Mouse (Mus musculus) ovary, postnatal 14 days (tissue): Measurements from ENCODE around the gene Wdr24.

ENCODE experiments used
- DNase-seq: peaks from one replicate; pipeline ENCODE4 v3.0.0; 2022; ENCODE audit warnings: low spot score

Wdr24 gene

GRCm38 (mm10) chr17:25823452-25823851 is at the start of gene Wdr24:
Gene Wdr24, plus strand, starts transcription at chr17:25823627.
- no peak for DNase-seq

- no peak for DNase-seq
Observed at GRCm38 (mm10) chr17:25775318-25776062, 47.9 kb upstream of the Wdr24 start.

GRCm38 (mm10) chr17:25777948-25778347 is 45.5 kb upstream of the Wdr24 start:
- DNase-seq: no peak

GRCm38 (mm10) chr17:25781339-25781738 is 42.1 kb upstream of the Wdr24 start:
- DNase-seq: no peak

- no peak for DNase-seq
Observed at GRCm38 (mm10) chr17:25783086-25783485, 40.3 kb upstream of the Wdr24 start.

- no peak for DNase-seq
Observed at GRCm38 (mm10) chr17:25783861-25784574, 39.4 kb upstream of the Wdr24 start.

- peak; percentile 94 for DNase-seq
Observed at GRCm38 (mm10) chr17:25785281-25785745, 38.1 kb upstream of the Wdr24 start, which contains the start of gene Haghl. Gene Haghl, minus strand, starts transcription at chr17:25785673.

GRCm38 (mm10) chr17:25786280-25786679 is 37.1 kb upstream of the Wdr24 start, which contains the start of gene Ccdc78:
Gene Ccdc78, plus strand, starts transcription at chr17:25786580.
- no peak for DNase-seq

GRCm38 (mm10) chr17:25786781-25787504 is 36.5 kb upstream of the Wdr24 start:
- DNase-seq: no peak

- no peak for DNase-seq
Observed at GRCm38 (mm10) chr17:25791320-25791842, 32.0 kb upstream of the Wdr24 start.

- peak; percentile 88 for DNase-seq
Observed at GRCm38 (mm10) chr17:25791843-25792527, 31.4 kb upstream of the Wdr24 start.

- DNase-seq: peak; percentile 62
Observed at GRCm38 (mm10) chr17:25792615-25793014, 30.8 kb upstream of the Wdr24 start, which contains the start of gene Fam173a. Gene Fam173a, minus strand, starts transcription at chr17:25792901.

GRCm38 (mm10) chr17:25794197-25794596 is 29.2 kb upstream of the Wdr24 start:
- no peak for DNase-seq

GRCm38 (mm10) chr17:25794998-25795397 is 28.4 kb upstream of the Wdr24 start:
- no peak for DNase-seq

- no peak for DNase-seq
Observed at GRCm38 (mm10) chr17:25795609-25796092, 27.8 kb upstream of the Wdr24 start, which contains the start of gene AC134908.4. Gene AC134908.4, minus strand, starts transcription at chr17:25795659.

- DNase-seq: no peak
Observed at GRCm38 (mm10) chr17:25796211-25796771, 27.1 kb upstream of the Wdr24 start.

GRCm38 (mm10) chr17:25796951-25797369 is 26.5 kb upstream of the Wdr24 start, which contains the start of gene Metrn:
Gene Metrn, minus strand, starts transcription at chr17:25797136.
- DNase-seq: peak; percentile 80

- no peak for DNase-seq
Observed at GRCm38 (mm10) chr17:25801029-25801428, 22.4 kb upstream of the Wdr24 start.

- DNase-seq: no peak
Observed at GRCm38 (mm10) chr17:25802825-25803517, 20.5 kb upstream of the Wdr24 start.

GRCm38 (mm10) chr17:25806507-25806906 is 16.9 kb upstream of the Wdr24 start:
- no peak for DNase-seq
